Mouse (Mus musculus): ENCODE measurements at regions not wholly inside any gene's neighbourhood (a gene's known extent, or its start where the extent isn't known, plus 50 kb on each side); places are given as distances from the start of the nearest gene placed in this dataset.
"Not testable (repeated sequence)": the region's sequence is repeated elsewhere in the genome, so short reads cannot be mapped to it uniquely, and the experiment has no call there.

GRCm38 (mm10) chr6:144900858-144901257 is 119.1 kb upstream of the Sox5 start:
- H3K9me3 ChIP-seq (ENCODE audit: control insufficient read depth, low read length); DNase-seq (ENCODE audit: low spot score); H3K36me3 ChIP-seq (ENCODE audit: control insufficient read depth, insufficient read depth, low read length); H3K4me2 ChIP-seq (ENCODE audit: low read length); ATAC-seq (replicated peaks; ENCODE audit: low FRiP score, low TSS enrichment, low read depth); H3K27ac ChIP-seq (ENCODE audit: low read depth); H3K27me3 ChIP-seq (replicated peaks; ENCODE audit: control insufficient read depth, insufficient read depth, low read length); H3K9ac ChIP-seq (ENCODE audit: low read length); H3K4me3 ChIP-seq (ENCODE audit: low read depth, low read length); H3K4me1 ChIP-seq (replicated peaks; ENCODE audit: control insufficient read depth, insufficient read depth, low read length): not testable (repeated sequence)
- 90% methylated on average over 7 of the region's 7 CpGs for WGBS

GRCm38 (mm10) chr6:144897526-144897925 is 115.7 kb upstream of the Sox5 start:
- Histone ChIP-seq H3K27me3 (replicated peaks; ENCODE audit: control insufficient read depth, insufficient read depth, low read length) (no peaks in the 10 kb centered on the region), H3K9ac (ENCODE audit: low read length) (no peak overlapping the region), H3K4me2 (ENCODE audit: low read length) (no peak overlapping the region), H3K36me3 (ENCODE audit: control insufficient read depth, insufficient read depth, low read length) (no peaks in the 10 kb centered on the region), H3K27ac (ENCODE audit: low read depth) (no peak overlapping the region), H3K4me1 (replicated peaks; ENCODE audit: control insufficient read depth, insufficient read depth, low read length) (no peaks in the 10 kb centered on the region), H3K4me3 (ENCODE audit: low read depth, low read length) (no peak overlapping the region), H3K9me3 (ENCODE audit: control insufficient read depth, low read length) (no peaks in the 10 kb centered on the region)
- DNase-seq (ENCODE audit: low spot score) = no peak
- ATAC-seq (replicated peaks; ENCODE audit: low FRiP score, low TSS enrichment, low read depth) = no peak
- WGBS = 54% methylated on average over 3 of the region's 3 CpGs

- DNase-seq (ENCODE audit: low spot score) (no peak), ATAC-seq (replicated peaks; ENCODE audit: low FRiP score, low TSS enrichment, low read depth) (no peak)
- Histone ChIP-seq H3K4me3 (ENCODE audit: low read depth, low read length) (no peak overlapping the region), H3K9ac (ENCODE audit: low read length) (no peak overlapping the region), H3K36me3 (ENCODE audit: control insufficient read depth, insufficient read depth, low read length) (no peaks in the 10 kb centered on the region), H3K9me3 (ENCODE audit: control insufficient read depth, low read length) (no peaks in the 10 kb centered on the region), H3K4me2 (ENCODE audit: low read length) (no peak overlapping the region), H3K4me1 (replicated peaks; ENCODE audit: control insufficient read depth, insufficient read depth, low read length) (no peaks in the 10 kb centered on the region), H3K27me3 (replicated peaks; ENCODE audit: control insufficient read depth, insufficient read depth, low read length) (no peaks in the 10 kb centered on the region), H3K27ac (ENCODE audit: low read depth) (no peak overlapping the region)
- WGBS = 20% methylated on average over 2 of the region's 2 CpGs
Observed at GRCm38 (mm10) chr6:144890914-144891313, 109.1 kb upstream of the Sox5 start.

- Histone ChIP-seq H3K36me3 (ENCODE audit: control insufficient read depth, insufficient read depth, low read length) (no peaks in the 10 kb centered on the region), H3K4me1 (replicated peaks; ENCODE audit: control insufficient read depth, insufficient read depth, low read length) (no peaks in the 10 kb centered on the region), H3K27ac (ENCODE audit: low read depth) (no peak overlapping the region), H3K9me3 (ENCODE audit: control insufficient read depth, low read length) (no peaks in the 10 kb centered on the region), H3K9ac (ENCODE audit: low read length) (no peak overlapping the region), H3K4me3 (ENCODE audit: low read depth, low read length) (no peak overlapping the region), H3K4me2 (ENCODE audit: low read length) (no peak overlapping the region), H3K27me3 (replicated peaks; ENCODE audit: control insufficient read depth, insufficient read depth, low read length) (no peaks in the 10 kb centered on the region)
- ATAC-seq (replicated peaks; ENCODE audit: low FRiP score, low TSS enrichment, low read depth) (no peak), DNase-seq (ENCODE audit: low spot score) (no peak)
- 63% methylated on average over 8 of the region's 8 CpGs for WGBS
Observed at GRCm38 (mm10) chr6:144890166-144890565, 108.4 kb upstream of the Sox5 start.

- H3K27me3 ChIP-seq (replicated peaks; ENCODE audit: control insufficient read depth, insufficient read depth, low read length) = no peaks in the 10 kb centered on the region
- no peak overlapping the region for H3K27ac ChIP-seq (ENCODE audit: low read depth)
- H3K4me3 ChIP-seq (ENCODE audit: low read depth, low read length) = no peak overlapping the region
- no peaks in the 10 kb centered on the region for H3K36me3 ChIP-seq (ENCODE audit: control insufficient read depth, insufficient read depth, low read length)
- ATAC-seq (replicated peaks; ENCODE audit: low FRiP score, low TSS enrichment, low read depth) (no peak), DNase-seq (ENCODE audit: low spot score) (no peak)
- 71% methylated on average over 4 of the region's 4 CpGs for WGBS
- no peaks in the 10 kb centered on the region for H3K4me1 ChIP-seq (replicated peaks; ENCODE audit: control insufficient read depth, insufficient read depth, low read length)
- no peaks in the 10 kb centered on the region for H3K9me3 ChIP-seq (ENCODE audit: control insufficient read depth, low read length)
- no peak overlapping the region for H3K9ac ChIP-seq (ENCODE audit: low read length)
- H3K4me2 ChIP-seq (ENCODE audit: low read length) = no peak overlapping the region
Observed at GRCm38 (mm10) chr6:144883117-144883516, 101.3 kb upstream of the Sox5 start.

GRCm38 (mm10) chr6:144880098-144880497 is 98.3 kb upstream of the Sox5 start:
- Histone ChIP-seq H3K36me3 (ENCODE audit: control insufficient read depth, insufficient read depth, low read length) (no peaks in the 10 kb centered on the region), H3K4me2 (ENCODE audit: low read length) (no peak overlapping the region), H3K9ac (ENCODE audit: low read length) (no peak overlapping the region), H3K27ac (ENCODE audit: low read depth) (no peak overlapping the region), H3K4me3 (ENCODE audit: low read depth, low read length) (no peak overlapping the region), H3K9me3 (ENCODE audit: control insufficient read depth, low read length) (no peaks in the 10 kb centered on the region), H3K4me1 (replicated peaks; ENCODE audit: control insufficient read depth, insufficient read depth, low read length) (no peaks in the 10 kb centered on the region), H3K27me3 (replicated peaks; ENCODE audit: control insufficient read depth, insufficient read depth, low read length) (no peaks in the 10 kb centered on the region)
- no peak for ATAC-seq (replicated peaks; ENCODE audit: low FRiP score, low TSS enrichment, low read depth)
- no peak for DNase-seq (ENCODE audit: low spot score)
- 87% methylated on average over 10 of the region's 10 CpGs for WGBS

GRCm38 (mm10) chr6:144876758-144877157 is 95.0 kb upstream of the Sox5 start:
- Histone ChIP-seq H3K27me3 (replicated peaks; ENCODE audit: control insufficient read depth, insufficient read depth, low read length) (no peaks in the 10 kb centered on the region), H3K4me1 (replicated peaks; ENCODE audit: control insufficient read depth, insufficient read depth, low read length) (no peaks in the 10 kb centered on the region), H3K4me3 (ENCODE audit: low read depth, low read length) (no peak overlapping the region), H3K9ac (ENCODE audit: low read length) (no peak overlapping the region), H3K4me2 (ENCODE audit: low read length) (no peak overlapping the region), H3K27ac (ENCODE audit: low read depth) (no peak overlapping the region), H3K36me3 (ENCODE audit: control insufficient read depth, insufficient read depth, low read length) (no peaks in the 10 kb centered on the region), H3K9me3 (ENCODE audit: control insufficient read depth, low read length) (no peaks in the 10 kb centered on the region)
- ATAC-seq (replicated peaks; ENCODE audit: low FRiP score, low TSS enrichment, low read depth) (no peak), DNase-seq (ENCODE audit: low spot score) (no peak)
- WGBS = 81% methylated on average over 12 of the region's 12 CpGs

GRCm38 (mm10) chr6:144875862-144876261 is 94.1 kb upstream of the Sox5 start:
- H3K9me3 ChIP-seq (ENCODE audit: control insufficient read depth, low read length) = no peaks in the 10 kb centered on the region
- no peak overlapping the region for H3K27ac ChIP-seq (ENCODE audit: low read depth)
- no peaks in the 10 kb centered on the region for H3K27me3 ChIP-seq (replicated peaks; ENCODE audit: control insufficient read depth, insufficient read depth, low read length)
- no peak overlapping the region for H3K4me2 ChIP-seq (ENCODE audit: low read length)
- no peak overlapping the region for H3K4me3 ChIP-seq (ENCODE audit: low read depth, low read length)
- ATAC-seq (replicated peaks; ENCODE audit: low FRiP score, low TSS enrichment, low read depth) = no peak
- no peak overlapping the region for H3K9ac ChIP-seq (ENCODE audit: low read length)
- no peak for DNase-seq (ENCODE audit: low spot score)
- no peaks in the 10 kb centered on the region for H3K36me3 ChIP-seq (ENCODE audit: control insufficient read depth, insufficient read depth, low read length)
- 67% methylated on average over 9 of the region's 9 CpGs for WGBS
- H3K4me1 ChIP-seq (replicated peaks; ENCODE audit: control insufficient read depth, insufficient read depth, low read length) = no peaks in the 10 kb centered on the region

GRCm38 (mm10) chr6:144874251-144874650 is 92.5 kb upstream of the Sox5 start:
- Histone ChIP-seq H3K36me3 (ENCODE audit: control insufficient read depth, insufficient read depth, low read length) (no peaks in the 10 kb centered on the region), H3K27me3 (replicated peaks; ENCODE audit: control insufficient read depth, insufficient read depth, low read length) (no peaks in the 10 kb centered on the region), H3K4me3 (ENCODE audit: low read depth, low read length) (no peak overlapping the region), H3K9ac (ENCODE audit: low read length) (no peak overlapping the region), H3K4me2 (ENCODE audit: low read length) (no peak overlapping the region), H3K9me3 (ENCODE audit: control insufficient read depth, low read length) (no peaks in the 10 kb centered on the region), H3K27ac (ENCODE audit: low read depth) (no peak overlapping the region), H3K4me1 (replicated peaks; ENCODE audit: control insufficient read depth, insufficient read depth, low read length) (no peaks in the 10 kb centered on the region)
- ATAC-seq (replicated peaks; ENCODE audit: low FRiP score, low TSS enrichment, low read depth) = no peak
- DNase-seq (ENCODE audit: low spot score) = no peak
- 82% methylated on average over 5 of the region's 5 CpGs for WGBS

All from intestine, embryonic 14.5 days (tissue).